Mouse (Mus musculus): ENCODE data around the gene Dzip1.

- TF ChIP-seq CTCF (conservative IDR thresholded peaks at IDR 0.05; ENCODE audit: insufficient read depth, insufficient read length, low read depth, low read length): no peak
- no peak for TF ChIP-seq POLR2A (IDR thresholded peaks at IDR 0.05; ENCODE audit: low read depth, low read length)
Measured at GRCm38 (mm10) chr14:118972268-118972667, 47.0 kb upstream of the Dzip1 start.

Data from kidney, adult 2 months (tissue).